Mouse (Mus musculus) kidney, embryonic 14.5 days (tissue): ENCODE results near the gene 6030452D12Rik. TPM values are rescaled to one million over a fixed set of nuclear protein-coding genes. Genes with fewer than 3 reads are reported as not detected.

Source experiments
- ATAC-seq: fragments of 200-750 bp; cut with Nextera tagmentation; 2 replicates; pipeline ENCODE4 v1.8.0; 2017; ENCODE audit warnings: moderate number of reproducible peaks, mild to moderate bottlenecking, moderate TSS enrichment, moderate library complexity; ENCODE audit not compliant: low FRiP score, low TSS enrichment
- H3K27ac ChIP-seq: fragments of 300-500 bp; sonication (generic); 2 replicates; pipeline ENCODE4 v1.5.1; 2014; ENCODE audit warnings: low read depth, mild to moderate bottlenecking, low read length, moderate library complexity, mixed read lengths
- H3K27me3 ChIP-seq: fragments of 300-500 bp; sonication (generic); 2 replicates; pipeline ENCODE4 v1.6.1; 2014; ENCODE audit warnings: mild to moderate bottlenecking, low read length; ENCODE audit not compliant: control insufficient read depth, insufficient read depth
- H3K36me3 ChIP-seq: fragments of 300-500 bp; sonication (generic); 2 replicates; pipeline ENCODE4 v1.6.1; 2014; ENCODE audit warnings: low read length, mixed read lengths; ENCODE audit not compliant: control insufficient read depth, insufficient read depth
- H3K4me1 ChIP-seq: fragments of 300-500 bp; sonication (generic); 2 replicates; pipeline ENCODE4 v1.6.1; 2014; ENCODE audit warnings: low read length, mixed read lengths; ENCODE audit not compliant: control insufficient read depth, insufficient read depth
- H3K4me2 ChIP-seq: fragments of 300-500 bp; sonication (generic); replicated peaks from 2 replicates; pipeline ENCODE4 v1.6.1; 2014; ENCODE audit warnings: low read depth, mild to moderate bottlenecking, low read length
- H3K4me3 ChIP-seq: fragments of 300-500 bp; sonication (generic); 2 replicates; pipeline ENCODE4 v1.5.1; 2014; ENCODE audit warnings: mild to moderate bottlenecking, low read length
- H3K9ac ChIP-seq: fragments of 300-500 bp; sonication (generic); 2 replicates; pipeline ENCODE4 v1.6.1; 2014; ENCODE audit warnings: low read depth, mild to moderate bottlenecking, low read length, moderate library complexity
- H3K9me3 ChIP-seq: fragments of 300-500 bp; sonication (generic); 2 replicates; pipeline ENCODE4 v1.6.1; 2016; ENCODE audit warnings: low read length; ENCODE audit not compliant: control insufficient read depth
- WGBS: fragments of 180-500 bp; shearing (Covaris S2); extraction: QIAGEN DNeasy Blood & Tissue Kit; methylation state at CpG from one replicate; pipeline ENCODE4 v1.1.7; 2014; 5-methylcytosine and 5-hydroxymethylcytosine counted together
- polyA plus RNA-seq: library from polyadenylated mRNA; unstranded; fragments of >200 nt; fragmentation: Nextera tagmentation; extraction: Ambion mirVana; gene quantifications from 2 replicates; pipeline ENCODE4 v1.2.1, GENCODE M21; 2014

6030452D12Rik gene
- polyA plus RNA-seq, 1 experiment from 2014 or later = not detected

DNA sequence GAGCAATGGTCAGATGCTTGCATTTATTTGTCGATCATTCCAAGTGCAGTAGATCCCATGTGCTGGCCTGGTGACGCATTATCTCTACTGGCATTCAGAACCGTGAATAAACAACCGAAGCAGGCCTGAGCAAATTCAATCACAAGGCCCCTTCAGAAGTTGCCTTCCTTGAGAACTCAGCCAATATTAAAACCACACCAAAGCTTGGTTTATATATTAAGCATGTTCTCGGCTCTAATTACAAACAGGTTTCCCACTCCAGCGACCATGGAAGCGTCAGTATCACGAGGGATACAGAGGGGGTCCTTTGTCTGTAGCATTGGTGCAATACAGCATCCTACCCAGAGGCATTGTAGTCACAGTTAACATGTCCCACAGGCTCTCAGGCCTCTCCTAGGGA, 42.7 kb downstream of the 6030452D12Rik start:
- H3K27me3 ChIP-seq = no peaks in the 10 kb centered on the region
- 68% methylated on average over 8 of the region's 8 CpGs for WGBS
- no peak for ATAC-seq
- no peak overlapping the region for H3K4me3 ChIP-seq
- no peaks in the 10 kb centered on the region for H3K4me1 ChIP-seq
- H3K36me3 ChIP-seq = peaks cover 34% of the 10 kb centered on the region
- H3K27ac ChIP-seq = 0 out of 2 replicates have a peak overlapping the region, but pooled peaks have one; percentile 37
- no peak overlapping the region for H3K4me2 ChIP-seq
- H3K9me3 ChIP-seq = no peaks in the 10 kb centered on the region
- no peak overlapping the region for H3K9ac ChIP-seq

DNA sequence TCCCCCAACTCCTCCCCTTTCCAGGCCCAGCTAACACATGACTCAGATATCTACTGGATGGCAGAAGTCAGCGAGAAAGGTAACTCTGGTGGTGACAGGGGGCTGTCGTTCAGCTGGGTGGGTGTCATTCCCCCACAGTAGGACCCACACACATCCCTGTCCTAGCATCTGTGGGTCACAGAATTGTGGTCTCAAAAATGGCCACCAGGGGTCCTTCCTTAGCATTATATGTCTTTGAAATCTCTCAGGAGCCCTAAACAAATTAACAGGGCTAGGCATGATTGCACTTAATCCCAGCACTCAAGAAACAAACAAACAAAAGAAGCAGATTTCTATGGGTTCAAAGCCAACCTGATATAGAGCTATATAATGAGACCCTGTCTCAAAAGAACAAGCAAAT, 44.8 kb downstream of the 6030452D12Rik start:
- peaks cover 31% of the 10 kb centered on the region for H3K36me3 ChIP-seq
- no peak overlapping the region for H3K9ac ChIP-seq
- no peaks in the 10 kb centered on the region for H3K9me3 ChIP-seq
- no peak overlapping the region for H3K27ac ChIP-seq
- H3K4me3 ChIP-seq = no peak overlapping the region
- H3K4me1 ChIP-seq = no peaks in the 10 kb centered on the region
- WGBS = 100% methylated on average over 2 of the region's 2 CpGs
- H3K27me3 ChIP-seq = no peaks in the 10 kb centered on the region
- no peak for ATAC-seq
- H3K4me2 ChIP-seq = no peak overlapping the region

DNA sequence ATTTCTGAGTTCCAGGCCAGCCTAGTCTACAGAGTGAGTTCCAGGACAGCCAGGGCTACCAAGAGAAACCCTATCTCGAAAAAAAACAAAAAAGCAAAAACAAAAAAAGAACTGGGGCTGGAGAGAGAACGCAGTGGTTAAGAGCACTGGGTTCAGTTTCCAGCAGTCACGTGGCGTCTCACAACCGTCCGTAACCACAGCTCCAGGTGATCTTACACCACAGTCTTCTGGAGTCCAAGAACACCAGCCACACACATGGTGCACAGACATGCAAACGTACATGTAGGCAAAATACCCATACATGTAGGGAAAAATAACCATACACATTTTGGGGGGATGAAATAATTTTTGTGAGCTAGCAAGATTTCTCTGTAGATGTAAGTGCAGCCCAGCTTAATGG, 46.4 kb downstream of the 6030452D12Rik start:
- 86% methylated on average over 7 of the region's 7 CpGs for WGBS
- Histone ChIP-seq H3K4me3 (no peak overlapping the region), H3K9me3 (no peaks in the 10 kb centered on the region), H3K27ac (no peak overlapping the region), H3K9ac (no peak overlapping the region), H3K4me1 (no peaks in the 10 kb centered on the region), H3K4me2 (no peak overlapping the region), H3K36me3 (peaks cover 21% of the 10 kb centered on the region), H3K27me3 (no peaks in the 10 kb centered on the region)
- ATAC-seq = no peak

DNA sequence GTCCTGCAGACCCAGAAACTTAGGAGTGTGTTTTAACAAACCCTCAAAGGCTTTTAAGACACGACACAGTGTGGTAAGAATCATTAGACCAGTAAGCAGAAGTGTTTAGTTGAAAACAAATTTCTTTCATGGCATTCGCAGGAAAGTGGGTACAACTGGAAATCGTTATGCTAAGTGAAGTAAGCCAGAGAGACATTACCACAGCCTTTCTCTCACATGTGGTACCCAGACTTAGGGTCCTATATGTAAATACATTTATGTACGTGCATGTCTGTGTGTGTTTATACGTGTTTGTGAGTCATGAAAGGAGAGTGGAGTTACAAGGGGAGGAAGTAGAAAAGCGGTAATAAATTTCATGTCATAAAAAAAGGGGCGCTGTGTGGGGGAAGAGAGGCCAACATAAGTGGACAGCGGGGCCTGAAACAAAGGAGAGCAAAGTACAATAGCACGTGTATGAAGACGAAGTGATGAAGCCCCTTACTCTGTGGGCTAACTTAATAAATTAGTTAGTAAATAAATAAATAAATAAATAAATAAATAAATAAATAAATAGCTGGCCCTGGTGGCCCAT, 48.1 kb downstream of the 6030452D12Rik start:
- H3K4me3 ChIP-seq = no peak overlapping the region
- H3K27me3 ChIP-seq = no peaks in the 10 kb centered on the region
- H3K4me2 ChIP-seq = no peak overlapping the region
- H3K27ac ChIP-seq = no peak overlapping the region
- H3K9ac ChIP-seq = no peak overlapping the region
- 72% methylated on average over 10 of the region's 10 CpGs for WGBS
- no peaks in the 10 kb centered on the region for H3K9me3 ChIP-seq
- no peak for ATAC-seq
- H3K36me3 ChIP-seq = peaks cover 22% of the 10 kb centered on the region
- no peaks in the 10 kb centered on the region for H3K4me1 ChIP-seq

DNA sequence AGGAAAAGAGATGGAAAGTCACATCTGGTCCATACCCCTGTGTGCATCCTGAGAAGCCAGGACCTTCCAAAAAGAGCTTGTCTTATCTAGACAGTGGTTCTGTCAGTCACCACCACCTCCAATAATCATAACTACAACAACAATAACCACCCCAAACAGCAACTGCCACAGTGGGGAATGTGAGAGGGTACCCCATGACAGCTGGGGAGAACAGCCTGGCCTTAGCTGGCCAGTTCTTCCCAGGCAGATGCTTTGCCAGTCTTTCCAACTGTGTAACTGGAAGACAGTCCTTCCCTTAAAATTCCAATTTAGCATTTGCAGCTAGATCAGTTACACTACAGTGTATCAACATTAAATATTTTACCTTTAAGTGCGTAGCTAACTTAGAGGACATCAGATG, 50.6 kb downstream of the 6030452D12Rik start:
- no peak for ATAC-seq
- Histone ChIP-seq H3K9me3 (no peaks in the 10 kb centered on the region), H3K36me3 (peaks cover 26% of the 10 kb centered on the region; the same call in 1 of the 2 replicates), H3K27me3 (no peaks in the 10 kb centered on the region), H3K9ac (no peak overlapping the region), H3K4me1 (no peaks in the 10 kb centered on the region), H3K4me2 (no peak overlapping the region), H3K4me3 (no peak overlapping the region), H3K27ac (no peak overlapping the region)
- WGBS = 85% methylated on average over 1 of the region's 1 CpGs

DNA sequence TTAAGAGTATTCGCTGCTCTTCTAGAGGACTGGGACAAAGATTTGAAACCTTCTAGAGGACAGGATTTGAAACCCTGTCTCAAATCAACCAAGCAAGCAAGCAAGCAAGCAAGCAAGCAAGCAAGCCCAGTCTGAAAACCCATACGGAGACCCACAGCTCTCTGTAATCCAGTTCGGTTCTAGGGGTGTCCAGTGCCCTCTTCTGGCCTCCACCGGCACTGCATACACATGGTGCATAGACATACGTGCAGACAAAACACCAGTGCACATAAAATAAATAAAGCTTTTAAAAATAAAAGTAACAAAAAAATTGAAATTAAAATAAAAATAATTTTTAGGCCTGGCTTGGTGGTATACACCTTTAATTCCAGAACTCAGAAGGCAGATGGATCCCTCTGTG, 53.7 kb downstream of the 6030452D12Rik start:
- Histone ChIP-seq H3K9ac (no peak overlapping the region), H3K27ac (no peak overlapping the region), H3K27me3 (no peaks in the 10 kb centered on the region), H3K9me3 (peaks cover 2% of the 10 kb centered on the region; the same call in 1 of the 2 replicates), H3K4me2 (no peak overlapping the region), H3K36me3 (peaks cover 14% of the 10 kb centered on the region; the same call in 1 of the 2 replicates), H3K4me1 (no peaks in the 10 kb centered on the region), H3K4me3 (no peak overlapping the region)
- ATAC-seq = no peak
- WGBS = 95% methylated on average over 5 of the region's 5 CpGs

DNA sequence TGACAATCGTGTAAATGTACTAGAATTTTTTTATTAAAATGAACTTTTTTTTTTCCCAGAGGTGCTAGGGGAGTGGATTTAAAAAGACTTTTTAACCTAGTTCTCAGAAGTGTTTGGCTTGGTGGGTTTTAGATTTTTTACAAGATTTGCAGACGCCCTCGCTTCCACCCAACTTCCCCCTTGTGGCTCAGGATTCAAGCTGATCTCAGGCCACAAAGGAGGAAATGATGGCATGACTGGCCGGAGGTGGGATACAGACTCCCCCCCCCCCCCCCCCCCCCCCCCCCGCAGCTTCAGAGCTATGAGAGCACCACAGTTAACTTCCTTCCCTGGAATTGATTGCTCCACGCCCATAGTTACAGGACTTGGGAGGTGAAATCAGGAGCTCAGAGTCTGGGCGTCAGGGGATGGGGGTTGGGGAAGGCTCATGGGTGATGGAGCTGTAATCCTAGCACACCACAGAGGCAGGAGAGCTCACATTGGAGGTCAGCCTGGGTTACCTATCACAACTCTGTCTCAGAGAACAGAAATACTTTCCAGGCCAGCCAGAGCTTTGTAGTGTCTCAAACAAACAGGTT, 55.8 kb downstream of the 6030452D12Rik start:
- H3K9ac ChIP-seq = no peak overlapping the region
- ATAC-seq = no peak
- no peaks in the 10 kb centered on the region for H3K4me1 ChIP-seq
- H3K36me3 ChIP-seq = peaks cover 14% of the 10 kb centered on the region; the same call in 1 of the 2 replicates
- 59% methylated on average over 6 of the region's 7 CpGs for WGBS
- peaks cover 2% of the 10 kb centered on the region; the same call in 1 of the 2 replicates for H3K9me3 ChIP-seq
- H3K27me3 ChIP-seq = no peaks in the 10 kb centered on the region
- H3K27ac ChIP-seq = no peak overlapping the region
- H3K4me2 ChIP-seq = no peak overlapping the region
- no peak overlapping the region for H3K4me3 ChIP-seq

Other genes with a start within 250 kb of the 6030452D12Rik start
- 0.12 and 0.19 TPM in 2 replicates for gene Smpd3, start 162.5 kb upstream of the 6030452D12Rik start, polyA plus RNA-seq
- gene Zfp90, start 85.2 kb upstream of the 6030452D12Rik start, polyA plus RNA-seq = 15.9 and 19.5 TPM in 2 replicates
- 18.2 and 21.1 TPM in 2 replicates for gene Cdh3, start 10.4 kb downstream of the 6030452D12Rik start, polyA plus RNA-seq
- 11.5 and 11.6 TPM in 2 replicates for gene Gm10073, start 72.9 kb downstream of the 6030452D12Rik start, polyA plus RNA-seq
- 31.5 and 88.4 TPM in 2 replicates for gene Cdh1, start 102.8 kb downstream of the 6030452D12Rik start, polyA plus RNA-seq
- gene Tango6, start 182.5 kb downstream of the 6030452D12Rik start, polyA plus RNA-seq = 8.5 and 14.5 TPM in 2 replicates